Mouse (Mus musculus): ENCODE measurements around the gene Lrrc4c. TPM values are rescaled to one million over a fixed set of nuclear protein-coding genes. Genes with fewer than 3 reads are reported as not detected.

Gene Lrrc4c
- total RNA-seq (2017): not detected in 2 replicates

DNA sequence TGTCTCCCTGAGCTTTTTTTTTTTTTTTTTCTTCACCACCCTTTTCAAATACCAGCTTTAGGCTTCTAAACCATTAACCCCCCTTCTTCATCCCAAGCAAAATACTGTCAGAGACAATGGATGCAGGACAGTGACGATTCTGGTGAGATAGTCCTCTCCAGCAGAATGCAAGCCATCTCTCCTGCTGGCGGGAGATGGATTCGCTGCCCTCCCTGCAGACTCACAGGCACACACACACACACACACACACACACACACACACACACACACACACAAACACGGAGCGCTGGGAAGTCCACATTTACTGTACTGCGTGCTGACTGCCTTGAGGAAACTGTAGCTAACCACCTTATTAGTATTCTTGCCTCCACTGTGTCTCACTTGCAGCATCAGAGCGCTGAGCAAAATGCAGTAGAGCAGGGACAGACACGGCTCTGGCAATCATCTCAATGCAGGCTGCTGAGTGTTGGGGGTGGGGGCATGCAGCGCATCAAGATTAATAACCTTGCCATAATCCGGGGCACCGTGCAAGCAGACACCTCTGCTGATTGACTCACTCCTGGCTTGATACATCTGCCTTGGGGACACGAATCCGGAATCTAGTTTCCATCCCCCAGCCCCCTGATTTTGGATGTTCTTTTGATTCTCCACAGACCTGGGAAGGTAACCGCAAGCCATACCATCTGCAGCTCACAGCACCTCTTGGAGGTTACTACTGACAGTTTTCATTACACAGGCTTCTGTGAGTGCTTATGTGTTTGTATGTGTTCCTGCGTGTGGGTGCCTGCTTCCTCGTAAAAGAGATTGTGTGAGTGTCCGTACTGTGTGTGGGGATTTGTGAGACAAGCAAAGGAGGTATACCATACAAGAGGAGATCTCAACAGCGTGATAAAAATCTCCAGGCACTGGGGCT is at the start of gene Lrrc4c:
TSS of gene Lrrc4c (plus strand) at position 783 of the 913 bp plus-strand sequence.
- ATAC-seq (replicated peaks in 1 of 2; ENCODE audit: insufficient read depth in 1 of 2, low FRiP score in 2 of 2, low TSS enrichment in 1 of 2, low read depth in 1 of 2, poor library complexity in 2 of 2, severe bottlenecking in 2 of 2): no peak

DNA sequence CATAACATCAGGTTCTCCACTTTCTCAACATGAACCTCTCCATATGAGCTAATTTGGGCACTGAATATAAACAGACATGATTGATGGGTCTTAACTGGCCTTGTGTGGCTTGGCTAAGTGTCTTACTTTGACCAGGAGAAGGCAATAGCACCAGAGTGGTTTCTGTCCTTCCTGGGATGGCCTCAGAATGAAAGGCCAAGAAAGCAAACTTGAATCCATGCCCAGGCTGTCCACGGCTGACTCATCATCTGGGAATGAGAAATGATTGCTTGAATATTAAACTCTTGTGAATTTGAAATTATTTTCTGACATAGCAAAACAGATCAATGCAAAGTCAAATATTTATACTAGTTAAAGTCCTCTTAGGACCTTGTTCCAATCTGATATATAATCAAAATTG is 42.9 kb upstream of the Lrrc4c start:
- no peak for ATAC-seq (replicated peaks in 1 of 2; ENCODE audit: insufficient read depth in 1 of 2, low FRiP score in 2 of 2, low TSS enrichment in 1 of 2, low read depth in 1 of 2, poor library complexity in 2 of 2, severe bottlenecking in 2 of 2)

GRCm38 (mm10) chr2:96282926-96283325 is 35.0 kb upstream of the Lrrc4c start:
- ATAC-seq (replicated peaks in 1 of 2; ENCODE audit: insufficient read depth in 1 of 2, low FRiP score in 2 of 2, low TSS enrichment in 1 of 2, low read depth in 1 of 2, poor library complexity in 2 of 2, severe bottlenecking in 2 of 2): no peak

DNA sequence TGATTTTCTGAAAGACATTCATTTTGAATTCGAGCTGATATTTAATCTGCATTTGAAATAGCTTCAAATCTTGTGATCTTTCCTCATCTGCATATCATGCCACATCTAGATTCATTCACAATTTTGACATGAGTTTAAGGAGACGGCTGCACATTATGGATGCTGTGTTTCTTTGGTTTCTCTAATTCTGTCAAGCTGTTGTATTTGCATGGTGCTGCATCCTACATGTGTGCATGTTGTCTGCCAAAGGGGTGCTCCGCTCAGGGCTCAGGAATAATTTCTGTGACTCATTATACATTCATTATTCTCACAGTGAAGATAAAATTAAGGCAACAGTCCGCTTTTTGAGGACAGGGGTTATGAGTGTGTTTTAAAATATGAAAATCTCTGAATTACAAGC is 30.5 kb upstream of the Lrrc4c start:
- ATAC-seq (replicated peaks in 1 of 2; ENCODE audit: insufficient read depth in 1 of 2, low FRiP score in 2 of 2, low TSS enrichment in 1 of 2, low read depth in 1 of 2, poor library complexity in 2 of 2, severe bottlenecking in 2 of 2): no peak

GRCm38 (mm10) chr2:96290541-96290940 is 27.4 kb upstream of the Lrrc4c start:
- no peak for ATAC-seq (replicated peaks in 1 of 2; ENCODE audit: insufficient read depth in 1 of 2, low FRiP score in 2 of 2, low TSS enrichment in 1 of 2, low read depth in 1 of 2, poor library complexity in 2 of 2, severe bottlenecking in 2 of 2)

- ATAC-seq (replicated peaks in 1 of 2; ENCODE audit: insufficient read depth in 1 of 2, low FRiP score in 2 of 2, low TSS enrichment in 1 of 2, low read depth in 1 of 2, poor library complexity in 2 of 2, severe bottlenecking in 2 of 2): no peak
Measured at GRCm38 (mm10) chr2:96315034-96315433, 2.9 kb upstream of the Lrrc4c start.

GRCm38 (mm10) chr2:96316531-96316930 is 1.4 kb upstream of the Lrrc4c start:
- no peak for ATAC-seq (replicated peaks in 1 of 2; ENCODE audit: insufficient read depth in 1 of 2, low FRiP score in 2 of 2, low TSS enrichment in 1 of 2, low read depth in 1 of 2, poor library complexity in 2 of 2, severe bottlenecking in 2 of 2)

- no peak for ATAC-seq (replicated peaks in 1 of 2; ENCODE audit: insufficient read depth in 1 of 2, low FRiP score in 2 of 2, low TSS enrichment in 1 of 2, low read depth in 1 of 2, poor library complexity in 2 of 2, severe bottlenecking in 2 of 2)
Measured at GRCm38 (mm10) chr2:96318556-96318955, 587 bp downstream of the Lrrc4c start.

GRCm38 (mm10) chr2:96319201-96319600 is 1.2 kb downstream of the Lrrc4c start:
- ATAC-seq (replicated peaks in 1 of 2; ENCODE audit: insufficient read depth in 1 of 2, low FRiP score in 2 of 2, low TSS enrichment in 1 of 2, low read depth in 1 of 2, poor library complexity in 2 of 2, severe bottlenecking in 2 of 2): no peak

GRCm38 (mm10) chr2:96319649-96320048 is 1.7 kb downstream of the Lrrc4c start:
- no peak for ATAC-seq (replicated peaks in 1 of 2; ENCODE audit: insufficient read depth in 1 of 2, low FRiP score in 2 of 2, low TSS enrichment in 1 of 2, low read depth in 1 of 2, poor library complexity in 2 of 2, severe bottlenecking in 2 of 2)

- ATAC-seq (replicated peaks in 1 of 2; ENCODE audit: insufficient read depth in 1 of 2, low FRiP score in 2 of 2, low TSS enrichment in 1 of 2, low read depth in 1 of 2, poor library complexity in 2 of 2, severe bottlenecking in 2 of 2): no peak
Measured at GRCm38 (mm10) chr2:96334652-96335051, 16.7 kb downstream of the Lrrc4c start.

- ATAC-seq (replicated peaks in 1 of 2; ENCODE audit: insufficient read depth in 1 of 2, low FRiP score in 2 of 2, low TSS enrichment in 1 of 2, low read depth in 1 of 2, poor library complexity in 2 of 2, severe bottlenecking in 2 of 2): no peak
Measured at GRCm38 (mm10) chr2:96337354-96337753, 19.4 kb downstream of the Lrrc4c start.

DNA sequence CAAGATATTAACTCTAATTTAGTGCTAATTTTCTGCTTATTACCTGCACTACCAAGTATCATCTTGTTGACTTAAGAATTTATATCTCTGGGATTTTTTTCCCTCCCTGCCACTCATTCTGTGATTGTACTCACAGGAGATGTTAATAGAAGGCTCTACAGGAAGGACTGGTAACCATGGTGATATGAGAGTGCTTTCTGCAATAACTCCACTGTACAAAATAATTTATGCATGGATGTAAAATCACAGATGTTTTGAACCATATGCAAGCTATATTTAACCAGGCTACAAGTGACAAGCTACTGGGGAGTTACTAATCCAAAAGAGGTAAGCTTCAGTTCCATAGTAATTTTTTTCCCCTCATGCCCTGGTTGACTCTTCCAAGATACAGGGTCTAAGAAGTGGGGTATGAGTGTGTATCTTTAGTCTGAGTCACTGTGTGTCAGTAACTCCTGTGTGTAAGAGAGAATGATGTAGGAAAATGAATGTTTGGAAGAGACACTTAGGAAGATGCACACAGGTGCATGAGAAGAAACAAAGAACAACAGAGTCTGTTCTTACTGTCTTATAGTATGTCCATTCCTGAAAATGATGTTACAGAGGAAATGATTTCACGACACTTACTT is 83.3 kb downstream of the Lrrc4c start:
- ATAC-seq (replicated peaks in 1 of 2; ENCODE audit: insufficient read depth in 1 of 2, low FRiP score in 2 of 2, low TSS enrichment in 1 of 2, low read depth in 1 of 2, poor library complexity in 2 of 2, severe bottlenecking in 2 of 2): no peak

- no peak for ATAC-seq (replicated peaks in 1 of 2; ENCODE audit: insufficient read depth in 1 of 2, low FRiP score in 2 of 2, low TSS enrichment in 1 of 2, low read depth in 1 of 2, poor library complexity in 2 of 2, severe bottlenecking in 2 of 2)
Measured at GRCm38 (mm10) chr2:96402514-96402913, 84.5 kb downstream of the Lrrc4c start.

DNA sequence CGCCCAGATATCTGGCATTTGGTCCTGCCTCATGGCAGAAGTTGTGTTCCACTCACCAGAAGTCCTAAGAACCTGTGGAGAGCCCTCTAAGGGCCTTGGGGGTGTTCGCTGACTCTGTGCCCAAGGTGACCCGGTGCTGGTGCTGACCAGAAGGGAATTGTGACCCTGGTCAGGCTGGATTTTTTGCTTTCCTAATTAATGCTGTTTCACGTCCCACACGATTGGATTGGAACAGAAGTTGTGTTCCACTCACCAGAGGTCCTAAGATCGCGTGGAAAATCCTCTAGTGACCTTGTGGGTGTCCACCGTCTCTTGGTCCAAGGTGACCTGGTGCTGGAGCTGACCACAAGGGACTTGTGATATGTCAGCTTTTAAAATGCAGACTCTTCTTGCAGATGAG is 88.9 kb downstream of the Lrrc4c start:
- ATAC-seq (replicated peaks in 1 of 2; ENCODE audit: insufficient read depth in 1 of 2, low FRiP score in 2 of 2, low TSS enrichment in 1 of 2, low read depth in 1 of 2, poor library complexity in 2 of 2, severe bottlenecking in 2 of 2): no peak

GRCm38 (mm10) chr2:96411182-96411581 is 93.2 kb downstream of the Lrrc4c start:
- ATAC-seq (replicated peaks in 1 of 2; ENCODE audit: insufficient read depth in 1 of 2, low FRiP score in 2 of 2, low TSS enrichment in 1 of 2, low read depth in 1 of 2, poor library complexity in 2 of 2, severe bottlenecking in 2 of 2): no peak

DNA sequence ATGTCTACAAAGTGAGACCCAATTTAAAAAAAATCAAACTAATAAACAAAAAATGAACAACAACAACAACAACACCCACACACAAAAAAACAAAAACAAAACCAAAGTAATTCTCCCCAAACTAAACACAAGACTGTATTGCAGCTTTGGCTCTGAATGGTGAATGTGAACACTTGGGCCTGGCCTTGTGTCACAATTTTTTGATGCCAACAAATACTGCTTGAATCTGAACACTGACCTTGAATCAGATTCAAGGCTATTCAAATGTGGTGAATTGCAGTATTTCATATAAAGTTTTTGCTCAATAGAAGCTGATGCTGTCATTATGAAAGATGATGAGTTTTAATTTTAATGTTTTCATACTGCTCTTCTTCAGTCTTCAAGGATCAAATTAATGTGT is 143.6 kb downstream of the Lrrc4c start:
- no peak for ATAC-seq (replicated peaks in 1 of 2; ENCODE audit: insufficient read depth in 1 of 2, low FRiP score in 2 of 2, low TSS enrichment in 1 of 2, low read depth in 1 of 2, poor library complexity in 2 of 2, severe bottlenecking in 2 of 2)

- ATAC-seq (replicated peaks in 1 of 2; ENCODE audit: insufficient read depth in 1 of 2, low FRiP score in 2 of 2, low TSS enrichment in 1 of 2, low read depth in 1 of 2, poor library complexity in 2 of 2, severe bottlenecking in 2 of 2): no peak
Measured at GRCm38 (mm10) chr2:96475674-96476073, 157.7 kb downstream of the Lrrc4c start.
